Mouse (Mus musculus) embryo, embryonic 11 days (tissue): ENCODE results near the gene Prss41.
A peak's percentile ranks its signal among the peaks of the same experiment; 100 is the strongest.
"Not testable (repeated sequence)": the region's sequence is repeated elsewhere in the genome, so short reads cannot be mapped to it uniquely, and the experiment has no call there.

Experiments
- DNase-seq: peaks from one replicate; pipeline ENCODE4 v3.0.0-alpha.2; 2015

Gene Prss41

GRCm38 (mm10) chr17:23843812-23844273, at the start of gene Prss41, which contains the start of gene Prss32:
TSS of gene Prss41 (minus strand) at chr17:23844172.
TSS of gene Prss32 (plus strand) at chr17:23843855.
- DNase-seq: peak; percentile 74

GRCm38 (mm10) chr17:23880576-23880975, 36.6 kb upstream of the Prss41 start, which contains the start of the genes Dcpp1 and Dcpp2:
TSS of gene Dcpp1 (plus strand) at chr17:23880876.
TSS of gene Dcpp2 (plus strand) at chr17:23880880.
- not testable (repeated sequence) for DNase-seq

GRCm38 (mm10) chr17:23877166-23877565, 33.2 kb upstream of the Prss41 start:
- DNase-seq: no peak

GRCm38 (mm10) chr17:23876741-23877140, 32.8 kb upstream of the Prss41 start:
- no peak for DNase-seq

- peak; percentile 75 for DNase-seq
Observed at GRCm38 (mm10) chr17:23873884-23874856, 30.2 kb upstream of the Prss41 start.

- no peak for DNase-seq
Observed at GRCm38 (mm10) chr17:23868513-23868912, 24.5 kb upstream of the Prss41 start.

GRCm38 (mm10) chr17:23867756-23868155, 23.8 kb upstream of the Prss41 start, which contains the start of gene Prss21:
TSS of gene Prss21 (plus strand) at chr17:23868056.
- DNase-seq: no peak

GRCm38 (mm10) chr17:23862926-23863325, 19.0 kb upstream of the Prss41 start:
- no peak for DNase-seq

- DNase-seq: no peak
Observed at GRCm38 (mm10) chr17:23857913-23858312, 13.9 kb upstream of the Prss41 start.

- no peak for DNase-seq
Observed at GRCm38 (mm10) chr17:23857193-23857592, 13.2 kb upstream of the Prss41 start.

GRCm38 (mm10) chr17:23854229-23854765, 10.3 kb upstream of the Prss41 start:
- no peak for DNase-seq

- DNase-seq: peak; percentile 70
Observed at GRCm38 (mm10) chr17:23853292-23853691, 9.3 kb upstream of the Prss41 start.

GRCm38 (mm10) chr17:23850853-23851749, 7.1 kb upstream of the Prss41 start:
- peak; percentile 76 for DNase-seq

GRCm38 (mm10) chr17:23850028-23850427, 6.1 kb upstream of the Prss41 start:
- no peak for DNase-seq

GRCm38 (mm10) chr17:23843141-23843811, 696 bp downstream of the Prss41 start:
- DNase-seq: peak; percentile 25

- DNase-seq: peak; percentile 82
Observed at GRCm38 (mm10) chr17:23841145-23841544, 2.8 kb downstream of the Prss41 start.

GRCm38 (mm10) chr17:23836006-23836575, 7.9 kb downstream of the Prss41 start, which contains the start of gene Prss33:
TSS of gene Prss33 (minus strand) at chr17:23836056.
- DNase-seq: no peak

GRCm38 (mm10) chr17:23831201-23831600, 12.8 kb downstream of the Prss41 start:
- no peak for DNase-seq

GRCm38 (mm10) chr17:23829064-23829619, 14.8 kb downstream of the Prss41 start, which contains the start of gene Elob:
TSS of gene Elob (minus strand) at chr17:23829136.
- DNase-seq: peak; percentile 95

- DNase-seq: peak; percentile 75
Observed at GRCm38 (mm10) chr17:23828271-23829001, 15.5 kb downstream of the Prss41 start.
